20 mouse cellular contexts compared by ENCODE assay signal in the genomic region with DNA sequence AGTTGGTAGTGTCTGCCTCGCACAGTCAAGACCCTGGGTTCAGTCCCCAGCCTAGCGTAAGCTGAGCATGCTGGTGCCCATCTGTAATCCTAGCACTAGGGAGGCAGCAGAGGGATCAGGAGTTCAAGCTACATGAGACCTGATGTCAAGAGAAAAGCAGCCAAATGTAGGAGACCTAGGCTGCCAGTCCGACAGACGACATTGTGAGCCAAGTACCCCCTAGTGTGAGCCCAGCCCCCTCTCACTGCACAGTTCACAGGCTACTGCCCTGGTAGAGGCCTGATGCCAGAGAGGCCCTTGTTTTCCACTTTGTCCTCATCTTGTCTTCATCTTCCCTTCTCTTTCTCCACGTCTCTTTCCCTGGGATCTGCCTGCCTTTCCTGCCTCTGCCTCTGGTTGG. TPM values are rescaled to one million over a fixed set of nuclear protein-coding genes. Genes with fewer than 3 reads are reported as not detected.
A peak's percentile ranks its signal among the peaks of the same experiment; 100 is the strongest.
DNase-seq lines count a peak whose midpoint lies in the region; ATAC-seq lines count a peak whose summit lies in the region.
"Had no signal": no experiment of that assay in that cellular context is flagged by ENCODE, and none has a peak within 500 bp of the region (broad histone marks: within the 10 kb centered on the region; RNA-seq: fewer than 3 reads in every experiment).

No protein-coding gene starts in this region.

- ATAC-seq in forebrain, embryonic 12.5 days (ENCODE audit: low FRiP score): no peak
- 0 out of 2 replicates have a peak, but pooled peaks have one; percentile 9 for ATAC-seq in kidney, embryonic 15.5 days (replicated peaks; ENCODE audit: low FRiP score)
- ATAC-seq in neural tube, embryonic 13.5 days (ENCODE audit: low read depth): no peak
- ATAC-seq: activated CD4-positive, CD25-positive, alpha-beta regulatory T cell, adult 4 months; forebrain, embryonic 13.5 days; forebrain, postnatal 0 days; Patski had no signal

- H3K9me3 ChIP-seq in forebrain, embryonic 10.5 days: no peaks in the 10 kb centered on the region
- H3K9me3 ChIP-seq in forebrain, embryonic 12.5 days: no peaks in the 10 kb centered on the region
- no peaks in the 10 kb centered on the region for H3K9me3 ChIP-seq in kidney, embryonic 15.5 days (replicated peaks)
- no peaks in the 10 kb centered on the region for H3K9me3 ChIP-seq in neural tube, embryonic 13.5 days
- H3K9me3 ChIP-seq: forebrain, embryonic 13.5 days; heart, embryonic 15.5 days had no signal

- H3K4me2 ChIP-seq in forebrain, embryonic 12.5 days: no peak overlapping the region
- H3K4me2 ChIP-seq in kidney, embryonic 15.5 days: no peak overlapping the region
- H3K4me2 ChIP-seq in neural tube, embryonic 13.5 days: no peak overlapping the region
- H3K4me2 ChIP-seq: forebrain, embryonic 13.5 days; heart, embryonic 11.5 days; heart, embryonic 15.5 days had no signal

- H3K4me3 ChIP-seq in forebrain, embryonic 10.5 days: no peak overlapping the region
- H3K4me3 ChIP-seq in forebrain, embryonic 12.5 days (replicated peaks): no peak overlapping the region
- no peak overlapping the region for H3K4me3 ChIP-seq in kidney, embryonic 15.5 days (replicated peaks)
- no peak overlapping the region for H3K4me3 ChIP-seq in neural tube, embryonic 13.5 days
- H3K4me3 ChIP-seq: forebrain, embryonic 13.5 days; heart, adult 2 months; heart, embryonic 15.5 days had no signal

- DNase-seq in forebrain, embryonic 10.5 days (ENCODE audit: extremely low spot score, low spot score): no peak
- no peak for DNase-seq in kidney, adult 9 months
- no peak for DNase-seq in neural tube, embryonic 10.5 days (ENCODE audit: extremely low spot score, low spot score)
- no peak for DNase-seq in urinary bladder, postnatal 36 days (ENCODE audit: low spot score in 2 of 2)
- DNase-seq: adrenal gland, postnatal 14 days; cerebellum, adult 11-12 months; cerebellum, adult 9-10 months; forebrain, postnatal 0 days; gastrocnemius, postnatal 14 days; heart, adult 2 months; heart, postnatal 14 days had no signal

- no peaks in the 10 kb centered on the region for H3K27me3 ChIP-seq in forebrain, embryonic 10.5 days (ENCODE audit: poor library complexity, severe bottlenecking)
- no peaks in the 10 kb centered on the region for H3K27me3 ChIP-seq in forebrain, embryonic 12.5 days
- no peaks in the 10 kb centered on the region for H3K27me3 ChIP-seq in kidney, embryonic 15.5 days
- H3K27me3 ChIP-seq in neural tube, embryonic 13.5 days: no peaks in the 10 kb centered on the region
- H3K27me3 ChIP-seq: CH12.LX; forebrain, embryonic 13.5 days; heart, embryonic 15.5 days; Patski had no signal

- peak overlapping the region; percentile 40; the same call in 1 of the 2 replicates for H3K27ac ChIP-seq in forebrain, embryonic 10.5 days
- no peak overlapping the region for H3K27ac ChIP-seq in forebrain, embryonic 12.5 days
- no peak overlapping the region for H3K27ac ChIP-seq in kidney, embryonic 15.5 days
- peak overlapping the region; percentile 56 for H3K27ac ChIP-seq in neural tube, embryonic 13.5 days (replicated peaks)
- H3K27ac ChIP-seq: forebrain, embryonic 13.5 days; heart, adult 2 months; heart, embryonic 15.5 days had no signal

- 49% methylated on average over 5 of the region's 5 CpGs for WGBS in forebrain, embryonic 10.5 days
- WGBS in forebrain, embryonic 12.5 days: 50% methylated on average over 5 of the region's 5 CpGs
- WGBS in kidney, embryonic 15.5 days: 49% methylated on average over 5 of the region's 5 CpGs
- whole genome bisulfite sequencing in neural tube, embryonic 13.5 days: 55% methylated on average over 5 of the region's 5 CpGs

- H3K9ac ChIP-seq in forebrain, embryonic 12.5 days: no peak overlapping the region
- H3K9ac ChIP-seq in kidney, embryonic 15.5 days: no peak overlapping the region
- H3K9ac ChIP-seq in neural tube, embryonic 13.5 days: no peak overlapping the region; the same call in 1 of the 2 replicates
- H3K9ac ChIP-seq: forebrain, postnatal 0 days; heart, embryonic 15.5 days had no signal

- peaks cover 52% of the 10 kb centered on the region for H3K4me1 ChIP-seq in forebrain, embryonic 10.5 days
- H3K4me1 ChIP-seq in forebrain, embryonic 12.5 days: peaks cover 35% of the 10 kb centered on the region
- peaks cover 40% of the 10 kb centered on the region for H3K4me1 ChIP-seq in kidney, embryonic 15.5 days
- peaks cover 64% of the 10 kb centered on the region for H3K4me1 ChIP-seq in neural tube, embryonic 13.5 days (replicated peaks)

- H3K36me3 ChIP-seq in forebrain, embryonic 10.5 days (replicated peaks): 0 out of 2 replicates have a peak, but pooled peaks cover 2% of the 10 kb centered on the region
- 0 out of 2 replicates have a peak, but pooled peaks cover 4% of the 10 kb centered on the region for H3K36me3 ChIP-seq in forebrain, embryonic 12.5 days (replicated peaks)
- no peaks in the 10 kb centered on the region for H3K36me3 ChIP-seq in kidney, embryonic 15.5 days
- peaks cover 12% of the 10 kb centered on the region; the same call in 1 of the 2 replicates for H3K36me3 ChIP-seq in neural tube, embryonic 13.5 days
- H3K36me3 ChIP-seq: heart, embryonic 15.5 days had no signal

RNA-seq across cellular contexts. Expression of gene Klhl35, which starts 18.5 kb away (rescaled TPM):
- polyA plus RNA-seq in forebrain, embryonic 10.5 days (2016; fragmentation: Nextera tagmentation; extraction: Ambion mirVana): 0.75 and 0.97 TPM in 2 replicates
- 5.6 and 6.8 TPM in 2 replicates for polyA plus RNA-seq in forebrain, embryonic 12.5 days (2016; fragmentation: Nextera tagmentation; extraction: Ambion mirVana)
- 0.67 and 1.2 TPM in 2 replicates for polyA plus RNA-seq in kidney, embryonic 15.5 days (2015; fragmentation: Nextera tagmentation; extraction: Ambion mirVana)
- 13.4 and 16.9 TPM in 2 replicates for polyA plus RNA-seq in neural tube, embryonic 13.5 days (2015; fragmentation: Nextera tagmentation; extraction: Ambion mirVana)
- polyA plus RNA-seq: activated CD4-positive, CD25-positive, alpha-beta regulatory T cell, adult 4 months had no signal

RNA-seq across cellular contexts. Expression of gene Rps3, which starts 36.2 kb away (rescaled TPM):
- 762 and 795 TPM in 2 replicates for polyA plus RNA-seq in forebrain, embryonic 10.5 days (2016; fragmentation: Nextera tagmentation; extraction: Ambion mirVana)
- 597 and 603 TPM in 2 replicates for polyA plus RNA-seq in forebrain, embryonic 12.5 days (2016; fragmentation: Nextera tagmentation; extraction: Ambion mirVana)
- 765 and 856 TPM in 2 replicates for polyA plus RNA-seq in kidney, embryonic 15.5 days (2015; fragmentation: Nextera tagmentation; extraction: Ambion mirVana)
- polyA plus RNA-seq in neural tube, embryonic 13.5 days (2015; fragmentation: Nextera tagmentation; extraction: Ambion mirVana): 514 and 540 TPM in 2 replicates

Comparison
In these comparisons a context has a peak if more than half of its experiments do, and no peak if none do; other contexts are left out.
1. H3K27ac ChIP-seq: peak in forebrain, embryonic 10.5 days (single experiment) and neural tube, embryonic 13.5 days (single experiment); none in forebrain, embryonic 12.5 days (single experiment) and kidney, embryonic 15.5 days (single experiment).